Mouse (Mus musculus) spleen, adult 2 months (tissue): ENCODE measurements around the gene Atp6v0e.

Experiments used
- CTCF ChIP-seq: fragments of 200-500 bp; IDR thresholded peaks from 2 replicates; pipeline ENCODE4 v1.5.1; 2011; ENCODE audit warnings: mild to moderate bottlenecking, inconsistent platforms; ENCODE audit not compliant: insufficient read depth, insufficient read length, insufficient replicate concordance; ENCODE audit errors: extremely low read depth
- POLR2A ChIP-seq: fragments of 200-500 bp; IDR thresholded peaks from 2 replicates; pipeline ENCODE4 v1.6.1; 2011; ENCODE audit warnings: low read depth, low read length, inconsistent platforms

- TF ChIP-seq POLR2A (no peak), CTCF (no peak)
Measured at GRCm38 (mm10) chr17:26717868-26718267, 54.8 kb downstream of the Atp6v0e start.
